In genomic region chr14:118606476-118606875, GRCm38 (mm10) we compare ENCODE assay signal across 23 mouse cellular contexts.
"Had no signal": no experiment of that assay in that cellular context is flagged by ENCODE, and none has a peak within 500 bp of the region (broad histone marks: within the 10 kb centered on the region; RNA-seq: fewer than 3 reads in every experiment).

No protein-coding gene starts in this region.

- H3K9me3 ChIP-seq: heart, embryonic 12.5 days; intestine, embryonic 15.5 days; limb, embryonic 10.5 days; limb, embryonic 12.5 days; liver, embryonic 13.5 days; liver, embryonic 15.5 days had no signal

- H3K27ac ChIP-seq: gastrocnemius, adult 2 months; heart, adult 2 months; hindbrain, embryonic 14.5 days; intestine, embryonic 15.5 days; kidney, postnatal 0 days; layer of hippocampus, adult 2 months; left cerebral cortex, adult 2 months; limb, embryonic 10.5 days; limb, embryonic 12.5 days; liver, embryonic 13.5 days; liver, embryonic 15.5 days had no signal

- ATAC-seq: forebrain, embryonic 16.5 days; hindbrain, embryonic 16.5 days; inflammation-experienced regulatory T-cells, adult 6 months; intestine, embryonic 15.5 days; intestine, postnatal 0 days had no signal

- H3K4me1 ChIP-seq: heart, embryonic 12.5 days; intestine, embryonic 15.5 days; liver, embryonic 13.5 days; liver, embryonic 15.5 days had no signal

- H3K27me3 ChIP-seq: heart, embryonic 12.5 days; intestine, embryonic 15.5 days; liver, embryonic 13.5 days; liver, embryonic 15.5 days had no signal

- H3K4me2 ChIP-seq: heart, embryonic 12.5 days; hindbrain, embryonic 14.5 days; intestine, embryonic 15.5 days; limb, embryonic 12.5 days; liver, embryonic 11.5 days; liver, embryonic 13.5 days; liver, embryonic 15.5 days had no signal

- DNase-seq: gastrocnemius, adult 2 months; gastrocnemius, postnatal 10 days; gastrocnemius, postnatal 25 days; heart, adult 2 months; heart, postnatal 10 days; heart, postnatal 4 days; kidney, adult 8-10 months; liver; liver, embryonic 13.5 days had no signal

- H3K9ac ChIP-seq: heart, embryonic 12.5 days; hindbrain, embryonic 14.5 days; intestine, embryonic 15.5 days; limb, embryonic 12.5 days; liver, embryonic 13.5 days; liver, embryonic 15.5 days had no signal

- H3K4me3 ChIP-seq: gastrocnemius, adult 2 months; heart, adult 2 months; heart, embryonic 12.5 days; intestine, embryonic 15.5 days; layer of hippocampus, adult 2 months; left cerebral cortex, adult 2 months; limb, embryonic 10.5 days; limb, embryonic 12.5 days; liver, embryonic 13.5 days; liver, embryonic 15.5 days had no signal

- H3K36me3 ChIP-seq: heart, embryonic 12.5 days; intestine, embryonic 15.5 days; limb, embryonic 10.5 days; limb, embryonic 12.5 days had no signal
